Mouse (Mus musculus): ENCODE measurements around the gene Gimap9.
"Not testable (repeated sequence)": the region's sequence is repeated elsewhere in the genome, so short reads cannot be mapped to it uniquely, and the experiment has no call there.

Gene Gimap9

DNA sequence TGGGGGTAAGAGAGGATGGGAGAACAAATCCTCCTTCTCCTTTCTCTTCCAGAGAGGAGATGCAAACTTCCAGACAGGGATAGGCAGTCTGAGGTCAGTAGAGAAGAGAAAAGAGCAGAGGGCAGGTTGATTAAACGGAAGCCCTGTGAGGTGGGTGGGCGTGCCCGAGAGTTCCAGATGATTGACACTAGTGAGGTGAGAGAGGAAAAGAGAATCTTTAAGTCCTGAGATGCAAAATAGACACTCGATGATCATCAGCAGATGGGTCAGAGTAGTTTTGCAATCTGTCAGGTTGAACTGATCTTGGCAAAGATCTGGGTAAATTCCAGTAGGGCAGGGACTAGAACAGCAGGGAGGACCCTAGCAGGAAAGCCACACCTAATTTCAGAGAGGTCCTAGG is 11.2 kb upstream of the Gimap9 start:
- no peak for DNase-seq (ENCODE audit: low read depth, low spot score)

DNA sequence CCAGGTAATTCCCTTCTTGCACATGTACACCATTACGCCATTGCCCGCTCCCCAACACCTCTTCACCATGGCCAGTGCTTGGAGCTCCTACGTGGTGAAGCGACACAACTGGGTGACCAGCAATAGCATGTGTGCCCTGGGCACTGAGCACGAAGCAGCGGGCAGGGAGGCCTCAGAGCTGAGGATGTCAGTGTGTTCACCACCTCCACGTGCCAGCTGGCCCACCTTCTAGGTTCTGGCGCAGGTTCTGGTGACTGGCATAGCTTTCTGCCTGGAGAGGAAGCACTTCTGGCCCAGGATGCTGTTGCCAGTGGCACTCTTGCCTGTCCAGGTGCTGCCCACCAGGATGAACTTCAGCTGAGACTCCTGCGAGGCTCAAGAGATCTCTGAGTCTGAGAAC is 10.5 kb upstream of the Gimap9 start:
- DNase-seq (ENCODE audit: low read depth, low spot score): no peak

DNA sequence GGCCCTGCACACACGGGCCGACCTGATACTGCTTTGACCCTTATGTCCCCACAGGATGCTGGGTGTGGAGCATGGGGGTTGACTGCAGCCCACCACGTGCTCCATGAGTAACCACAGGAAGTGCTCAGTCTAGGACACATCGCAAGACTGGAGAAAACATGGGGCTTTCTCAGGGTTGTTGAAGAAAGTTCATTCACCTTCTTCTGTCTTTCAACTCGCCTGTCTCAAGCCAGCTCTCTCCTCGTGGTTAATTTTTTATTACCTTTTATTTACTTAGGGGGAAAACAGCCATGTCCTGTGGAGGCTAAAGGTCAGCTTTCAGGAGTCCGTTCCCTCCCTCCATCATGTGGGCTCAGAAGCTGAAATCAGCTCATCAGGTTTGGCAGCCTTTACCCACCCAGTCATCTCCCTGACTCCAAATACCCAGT is 9.8 kb upstream of the Gimap9 start:
- DNase-seq (ENCODE audit: low read depth, low spot score): no peak

DNA sequence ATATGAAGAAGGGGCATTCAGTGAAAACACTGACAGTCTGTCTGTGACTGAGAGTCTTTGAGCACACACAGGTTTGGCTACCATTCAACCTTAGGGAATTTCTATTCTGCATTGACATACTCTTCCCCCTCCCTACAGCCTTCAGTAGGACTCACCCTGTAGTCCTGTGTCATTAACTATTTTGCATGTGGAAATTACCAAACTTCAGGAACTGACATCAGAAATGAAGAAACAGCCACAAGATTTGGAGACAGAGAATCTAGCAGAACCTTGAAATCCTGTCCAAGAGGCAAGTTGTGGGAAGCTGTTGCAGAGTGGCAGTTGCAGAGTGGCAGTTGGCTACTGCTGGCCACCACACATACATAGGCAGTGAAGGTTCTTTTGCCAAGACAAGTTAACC is 7.9 kb upstream of the Gimap9 start:
- DNase-seq (ENCODE audit: low read depth, low spot score): no peak

DNA sequence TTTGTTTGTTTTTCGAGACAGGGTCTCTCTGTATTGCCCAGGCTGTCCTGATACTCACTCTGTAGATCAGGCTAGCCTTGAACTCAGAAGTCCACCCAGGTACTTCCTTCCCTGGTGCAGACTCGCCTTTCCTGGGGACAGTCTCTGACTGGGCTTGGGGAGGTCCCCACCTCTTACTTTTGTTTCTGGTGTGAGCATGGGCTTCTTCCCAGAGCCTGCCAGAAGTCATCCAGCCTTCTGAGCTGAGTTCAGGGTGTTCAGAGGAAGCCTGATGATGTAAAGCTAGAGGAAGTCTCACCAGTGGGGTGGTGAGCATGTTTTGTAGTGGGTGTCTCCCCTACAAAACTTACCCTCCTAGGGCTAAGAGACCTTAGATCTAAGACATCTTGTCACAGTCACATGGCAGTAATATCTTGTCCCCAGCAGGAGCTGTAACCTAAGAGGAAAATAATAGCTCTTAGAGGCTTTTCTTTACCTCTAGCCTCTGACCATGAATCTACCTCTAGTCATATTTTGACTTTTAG is 6.4 kb upstream of the Gimap9 start:
- DNase-seq (ENCODE audit: low read depth, low spot score): no peak

DNA sequence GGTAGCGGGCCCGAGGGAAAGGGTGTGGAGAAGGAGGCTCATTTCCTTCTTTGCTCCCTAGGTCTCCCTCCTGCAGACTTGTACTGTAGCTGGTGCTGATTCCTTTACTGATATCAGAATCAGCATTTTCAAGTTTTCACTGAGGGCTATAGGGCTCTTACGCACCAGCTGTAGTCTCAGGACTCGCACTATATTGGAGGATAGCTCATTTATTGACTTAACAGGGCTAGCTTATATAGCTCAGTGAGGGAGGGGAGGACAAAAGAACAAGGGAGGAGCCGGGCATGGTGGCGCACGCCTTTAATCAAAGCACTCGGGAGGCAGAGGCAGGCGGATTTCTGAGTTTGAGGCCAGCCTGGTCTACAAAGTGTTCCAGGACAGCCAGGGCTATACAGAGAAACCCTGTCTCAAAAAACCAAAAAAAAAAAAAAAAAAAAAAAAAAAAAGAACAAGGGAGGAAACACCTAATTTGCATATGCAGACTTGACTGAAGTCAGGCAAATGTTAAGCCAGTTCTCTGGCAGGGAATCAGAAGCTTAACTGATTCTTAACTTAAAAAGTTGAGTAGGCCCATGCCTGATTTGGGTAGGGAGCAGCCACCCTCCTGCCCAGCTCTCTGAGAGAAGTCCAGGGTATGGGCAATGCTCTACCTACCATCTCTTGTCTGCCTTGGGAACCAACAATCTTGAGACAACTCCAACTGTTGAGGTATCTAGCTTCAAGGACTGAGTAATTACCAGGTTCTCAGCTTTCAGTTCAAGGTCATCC is 1.5 kb upstream of the Gimap9 start:
- DNase-seq (ENCODE audit: low read depth, low spot score): peak; percentile 55

DNA sequence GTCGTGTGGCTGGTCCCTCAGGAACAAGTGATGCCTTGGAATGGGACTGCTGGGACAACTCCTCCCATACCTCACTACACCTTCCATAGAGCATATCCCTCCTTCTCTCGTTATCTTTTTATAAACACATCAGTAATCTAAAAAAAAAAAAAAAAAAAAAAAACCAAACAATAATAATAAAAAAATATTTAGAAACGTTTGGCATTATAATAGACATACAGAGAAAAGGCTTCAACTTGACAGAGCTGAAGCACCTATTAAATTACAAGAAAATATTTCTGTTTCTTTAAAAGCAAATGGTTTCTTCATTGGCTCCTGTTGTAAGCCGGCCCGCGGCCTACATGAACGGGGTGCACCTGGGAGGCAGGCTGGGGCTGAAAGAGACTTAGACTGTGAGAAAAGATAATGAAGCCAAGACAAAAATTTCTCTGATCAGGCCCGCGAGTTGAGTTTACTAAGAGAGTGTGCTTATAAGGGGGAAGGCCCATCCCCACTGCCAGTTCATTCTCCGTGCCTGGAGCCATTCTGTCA is 464 bp upstream of the Gimap9 start:
- DNase-seq (ENCODE audit: low read depth, low spot score): no peak

DNA sequence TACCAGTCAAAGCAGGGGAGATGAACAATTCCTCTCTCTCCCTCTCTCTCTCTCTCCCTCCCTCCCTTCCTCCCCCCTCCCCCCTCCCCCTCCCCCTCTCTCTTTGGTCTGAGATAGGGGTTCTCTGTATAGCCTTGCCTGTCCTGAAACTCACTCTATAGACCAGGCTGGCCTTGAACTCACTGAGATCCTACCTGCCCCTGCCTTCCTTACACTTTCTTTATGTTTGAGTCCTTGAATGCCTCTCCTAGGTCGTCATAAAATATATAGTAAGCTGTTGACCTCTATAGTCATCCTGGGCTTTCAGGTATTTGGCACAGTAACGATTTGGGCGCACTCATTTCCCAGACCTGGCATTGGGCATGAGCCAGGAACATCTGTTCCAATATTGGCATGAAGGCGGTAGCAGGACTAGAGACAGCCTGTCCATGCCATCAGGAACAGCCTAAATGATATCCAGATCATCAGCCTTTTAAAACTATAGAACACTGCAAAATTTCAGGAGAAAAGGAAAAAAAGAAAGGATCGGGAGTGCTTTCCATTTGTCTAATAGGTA is 1.0 kb downstream of the Gimap9 start:
- no peak for DNase-seq (ENCODE audit: low read depth, low spot score)

DNA sequence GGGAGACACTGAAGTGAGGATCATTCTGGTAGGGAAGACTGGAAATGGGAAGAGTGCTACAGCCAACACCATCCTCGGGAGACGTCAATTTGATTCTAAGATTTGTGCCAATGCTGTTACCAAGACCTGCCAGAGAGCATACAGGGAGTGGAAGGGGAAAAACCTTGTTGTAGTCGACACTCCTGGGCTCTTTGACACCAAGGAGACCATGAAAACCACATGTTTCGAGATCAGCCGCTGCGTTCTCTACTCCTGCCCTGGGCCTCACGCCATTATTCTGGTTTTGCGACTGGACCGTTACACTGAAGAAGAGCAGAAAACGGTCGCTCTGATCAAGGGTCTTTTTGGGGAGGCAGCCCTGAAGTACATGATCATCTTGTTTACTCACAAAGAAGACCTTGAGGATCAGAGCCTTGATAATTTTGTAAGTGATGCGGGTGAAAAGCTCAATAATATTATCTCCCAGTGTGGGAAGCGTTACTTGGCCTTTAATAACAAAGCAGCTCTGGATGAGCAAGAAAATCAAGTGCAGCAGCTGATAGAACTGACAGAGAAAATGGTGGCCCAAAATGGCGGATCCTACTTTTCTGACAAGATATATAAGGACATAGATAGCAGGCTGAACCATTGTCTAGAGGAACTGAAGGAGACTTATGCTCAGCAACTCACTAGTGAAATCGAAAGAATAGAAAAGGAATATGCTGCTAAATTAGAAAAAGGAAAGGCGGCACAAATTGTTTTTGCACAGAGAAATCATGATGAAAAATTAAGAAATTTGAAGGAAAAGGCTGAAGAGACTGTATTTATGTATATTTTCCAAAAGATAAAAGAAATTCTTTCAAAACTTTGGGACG is 1.8 kb downstream of the Gimap9 start:
- DNase-seq (ENCODE audit: low read depth, low spot score): no peak

DNA sequence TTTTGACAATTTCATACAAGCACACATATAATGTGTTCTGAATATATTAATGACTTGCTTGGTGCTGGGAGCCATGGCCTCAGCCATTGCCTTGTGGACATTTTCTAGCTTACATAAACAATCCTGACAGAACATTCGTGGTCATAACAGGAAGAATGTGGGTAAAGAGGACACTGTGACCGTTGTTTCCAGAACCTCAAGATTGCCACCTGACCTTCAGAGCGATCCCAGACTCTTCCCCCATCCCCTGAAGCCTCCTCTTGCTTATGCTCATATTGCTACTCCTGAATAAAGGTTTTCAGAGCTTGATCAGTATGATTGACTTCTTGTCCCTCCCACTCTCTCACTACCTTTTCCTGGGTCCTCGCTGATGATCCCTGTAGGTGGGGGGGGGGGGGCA is 2.5 kb downstream of the Gimap9 start:
- no peak for DNase-seq (ENCODE audit: low read depth, low spot score)

DNA sequence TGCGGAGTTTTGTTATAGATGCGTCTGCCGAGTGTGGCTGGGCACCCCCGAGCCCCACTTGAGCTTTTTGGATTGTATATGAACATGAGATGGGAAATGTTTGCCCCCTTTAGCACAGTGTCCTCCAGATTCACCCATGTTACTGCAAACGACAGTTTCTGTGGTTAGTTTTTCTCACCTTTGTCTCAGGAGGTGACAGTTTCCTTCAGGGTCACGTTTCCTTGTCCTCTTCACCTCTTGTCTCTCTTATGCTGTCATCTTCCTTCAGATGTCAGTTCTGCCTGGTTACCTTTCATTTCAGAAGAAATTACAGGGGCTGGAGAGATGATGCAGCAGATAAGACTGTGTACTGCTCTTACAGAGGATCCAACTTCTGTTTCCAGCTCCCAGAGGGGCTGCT is 3.8 kb downstream of the Gimap9 start:
- DNase-seq (ENCODE audit: low read depth, low spot score): no peak

DNA sequence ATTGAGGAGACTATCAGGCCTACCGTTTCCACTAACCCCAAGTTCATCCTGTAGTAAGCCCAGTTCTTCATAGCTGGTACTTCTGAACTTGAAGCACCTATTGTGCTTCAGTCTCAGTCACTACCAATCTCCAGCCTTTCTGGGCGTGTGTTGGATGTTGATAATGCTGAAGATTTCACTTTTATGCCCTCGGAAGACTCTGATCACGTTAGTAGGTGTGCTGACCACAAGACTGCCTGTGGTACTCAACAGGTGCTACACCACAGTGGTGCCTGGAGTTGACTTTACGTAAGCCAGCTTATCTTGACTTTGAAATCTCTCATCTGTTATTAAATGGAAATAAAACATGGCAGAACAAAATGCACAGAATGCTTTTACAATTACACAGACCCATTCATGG is 4.5 kb downstream of the Gimap9 start:
- no peak for DNase-seq (ENCODE audit: low read depth, low spot score)

DNA sequence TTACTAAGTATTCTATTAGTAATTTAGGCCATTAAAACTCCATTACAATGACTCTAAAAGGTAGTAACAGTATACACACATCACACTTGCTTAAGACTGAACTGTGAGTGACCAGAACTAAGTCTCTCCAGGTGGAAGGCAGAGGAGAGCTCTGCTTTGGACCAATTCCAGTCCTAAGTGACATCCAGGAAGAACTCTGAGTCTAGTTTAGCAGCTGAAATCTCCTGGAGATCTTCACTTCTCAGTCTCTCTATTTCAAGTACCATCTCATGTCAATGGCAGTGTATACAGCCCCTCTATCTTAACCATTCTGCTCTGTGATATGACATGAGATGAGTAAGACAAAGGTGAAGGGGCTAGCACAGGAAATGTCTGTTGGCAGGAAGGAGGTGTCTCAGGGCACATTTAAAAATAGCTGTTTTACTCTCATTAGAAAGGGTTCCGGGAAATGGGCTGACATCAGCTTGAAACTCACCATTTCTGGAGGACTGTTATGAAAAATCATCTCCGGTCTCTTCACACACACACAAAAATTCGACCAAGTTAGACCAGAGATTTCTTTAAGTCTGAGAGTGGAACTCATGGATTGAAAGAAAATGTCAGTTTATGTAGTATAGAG is 5.7 kb downstream of the Gimap9 start:
- DNase-seq (ENCODE audit: low read depth, low spot score): no peak

DNA sequence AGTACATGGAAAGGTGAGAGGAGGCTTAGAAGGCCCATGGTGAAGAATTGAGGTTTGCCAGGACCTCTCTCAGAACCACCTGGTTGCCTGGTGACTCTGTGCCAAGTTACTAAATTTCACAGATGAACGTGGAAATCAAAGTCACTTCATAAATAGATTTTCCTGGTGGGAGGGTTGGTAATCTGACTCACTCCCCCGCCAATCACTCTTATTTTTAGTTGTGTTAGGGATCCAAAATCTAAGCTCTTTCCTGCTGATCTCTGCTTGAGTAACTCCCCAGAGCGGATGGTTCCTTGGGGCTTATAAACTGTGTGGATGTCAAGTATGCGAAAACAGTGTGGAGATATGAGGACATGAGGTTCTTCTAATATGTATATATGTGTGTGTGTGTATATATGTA is 6.3 kb downstream of the Gimap9 start:
- DNase-seq (ENCODE audit: low read depth, low spot score): no peak

DNA sequence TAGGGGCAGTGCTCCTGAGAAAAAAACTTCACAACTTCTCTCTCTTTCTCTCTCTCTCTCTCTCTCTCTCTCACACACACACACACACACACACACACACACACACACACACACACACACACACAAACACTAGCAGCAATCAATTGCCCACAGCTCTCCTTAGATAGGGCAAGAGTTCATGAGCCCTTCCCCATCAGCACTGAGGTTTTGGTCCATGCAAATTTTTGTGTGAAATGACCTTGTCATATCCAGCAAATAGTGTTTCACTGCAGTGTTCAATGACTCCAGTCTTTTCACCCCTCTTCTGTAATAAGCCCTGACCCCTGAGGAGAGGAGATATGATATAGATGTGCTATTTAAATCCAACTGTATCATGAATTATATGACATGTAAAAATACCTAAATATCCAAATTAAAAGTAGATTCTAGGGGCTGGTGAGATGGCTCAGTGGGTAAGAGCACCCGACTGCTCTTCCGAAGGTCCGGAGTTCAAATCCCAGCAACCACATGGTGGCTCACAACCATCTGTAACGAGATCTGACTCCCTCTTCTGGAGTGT is 7.4 kb downstream of the Gimap9 start:
- DNase-seq (ENCODE audit: low read depth, low spot score): not testable (repeated sequence)

DNA sequence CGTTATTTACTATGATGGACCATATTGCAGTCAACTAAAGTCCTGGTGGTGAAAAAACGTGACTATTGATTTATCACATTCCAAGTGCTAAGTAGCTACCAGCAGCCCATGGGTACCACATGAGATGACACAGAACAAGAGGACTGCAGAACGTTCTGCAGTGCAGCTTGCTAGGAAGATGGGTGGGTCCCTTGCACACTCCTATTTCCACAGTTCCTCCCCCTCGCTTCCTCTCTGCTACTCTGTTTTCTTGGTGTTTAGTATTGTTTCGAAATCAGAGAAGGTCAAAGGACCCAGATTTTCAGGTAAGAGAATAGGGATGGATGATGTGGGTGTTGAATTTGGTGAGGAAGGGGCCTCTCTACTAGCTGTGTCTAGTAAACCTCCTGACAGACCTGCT is 8.4 kb downstream of the Gimap9 start, which contains the start of gene Gimap4:
Gene Gimap4 (plus strand): TSS at position 231 of the 400 bp plus-strand sequence.
- DNase-seq (ENCODE audit: low read depth, low spot score): no peak

DNA sequence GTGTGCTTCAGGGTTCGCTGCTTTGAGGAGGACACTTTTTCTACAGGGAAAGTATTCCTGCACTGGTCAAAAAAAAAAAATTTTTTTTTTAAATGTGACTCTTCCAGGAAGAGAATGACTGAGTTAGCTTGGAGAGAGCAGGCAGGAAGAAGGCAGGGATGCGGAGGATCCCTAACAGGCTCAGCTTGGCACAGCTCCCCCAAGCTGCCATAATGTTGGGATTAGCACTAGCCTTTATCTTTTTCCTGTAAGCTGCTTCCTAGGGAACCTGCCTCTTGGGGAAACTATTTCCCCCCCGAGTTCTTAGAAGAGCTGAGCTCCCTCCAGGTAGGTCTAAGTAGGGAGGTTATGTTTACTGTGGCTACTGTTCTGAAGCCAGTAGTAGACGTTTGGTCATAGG is 8.9 kb downstream of the Gimap9 start:
- no peak for DNase-seq (ENCODE audit: low read depth, low spot score)

DNA sequence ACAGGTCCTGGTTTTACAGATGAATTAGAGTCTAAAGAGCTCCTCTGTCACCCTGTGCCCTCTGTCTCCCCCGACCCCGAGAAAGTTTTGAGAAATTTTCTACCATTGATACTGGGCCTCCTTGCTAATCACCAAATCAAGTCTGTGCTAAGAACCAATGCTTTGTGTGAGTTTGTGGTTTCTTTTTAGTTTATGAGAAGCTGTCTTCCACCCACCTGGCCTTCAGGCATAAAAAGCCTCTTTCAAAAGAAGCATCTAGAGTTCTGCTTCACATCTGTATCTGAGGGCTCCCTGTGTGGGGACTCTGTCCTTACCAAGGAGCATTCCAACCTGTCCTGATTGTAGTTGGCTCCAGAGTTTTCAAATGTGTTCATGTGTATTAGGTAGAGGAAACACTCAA is 9.3 kb downstream of the Gimap9 start:
- DNase-seq (ENCODE audit: low read depth, low spot score): no peak

DNA sequence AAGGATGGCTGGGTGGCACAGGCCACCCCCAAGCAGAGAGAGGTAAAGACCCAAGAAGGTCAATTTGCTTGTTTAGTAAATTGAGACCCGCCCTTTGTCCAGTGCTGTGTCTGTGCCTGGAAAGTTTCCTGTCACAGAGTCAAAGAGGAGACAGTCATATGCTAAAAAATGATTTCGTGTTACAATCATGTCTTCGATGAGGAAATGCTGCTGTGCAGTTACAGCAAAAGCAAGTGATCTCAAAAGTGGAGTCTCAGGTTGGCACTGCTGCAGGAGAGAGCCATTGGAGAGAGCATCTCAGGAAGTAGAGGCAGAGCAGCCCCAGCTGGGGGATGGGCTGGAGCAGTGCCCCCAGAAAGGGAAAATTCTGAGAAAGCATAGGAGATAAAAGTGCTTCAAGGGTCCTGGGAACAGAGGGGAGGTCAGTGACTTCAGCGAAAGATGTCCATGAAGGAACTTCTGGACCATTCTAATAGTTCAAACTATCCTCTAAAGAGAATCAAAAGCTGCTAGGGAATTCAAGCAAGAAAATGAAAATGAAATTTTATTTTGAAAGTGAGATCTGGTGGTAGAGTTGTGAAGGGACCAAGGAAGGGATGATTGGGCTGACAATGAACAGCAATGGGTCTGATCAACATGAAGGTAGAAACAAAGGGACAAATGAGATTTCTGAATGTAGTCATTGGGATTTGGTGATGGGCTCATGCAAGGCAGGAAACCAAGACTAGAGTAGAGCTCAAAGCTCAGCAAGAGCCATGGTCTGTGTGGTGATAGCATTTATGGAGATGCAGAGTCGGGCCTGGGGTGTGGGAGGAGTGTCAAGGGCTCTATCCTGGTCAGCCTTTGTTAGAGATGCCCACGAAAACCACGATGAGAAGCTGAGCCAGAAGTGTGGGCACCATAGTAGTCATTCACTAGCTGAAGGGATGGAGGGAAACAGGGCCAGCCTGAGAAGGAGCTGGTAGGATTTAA is 10.1 kb downstream of the Gimap9 start:
- no peak for DNase-seq (ENCODE audit: low read depth, low spot score)

DNA sequence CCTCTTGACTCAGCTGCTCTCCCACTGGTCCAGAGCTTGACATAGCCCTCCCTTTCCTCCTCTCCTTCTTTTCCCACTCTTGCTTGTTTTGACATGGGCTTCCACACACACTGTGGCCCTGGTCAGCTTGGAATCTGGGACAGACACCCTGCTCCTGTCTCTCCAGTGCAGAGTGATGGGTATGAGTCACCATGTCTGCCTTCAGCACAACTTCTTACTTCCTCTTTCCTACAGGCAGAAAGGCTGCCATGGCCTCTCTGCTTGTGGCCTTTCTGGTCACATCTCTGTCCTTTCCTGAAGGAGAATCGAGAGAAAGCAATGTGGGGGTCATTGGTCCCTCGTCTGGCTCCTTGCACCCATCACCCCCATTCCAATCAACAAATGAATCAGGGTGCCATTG is 11.1 kb downstream of the Gimap9 start:
- no peak for DNase-seq (ENCODE audit: low read depth, low spot score)

All from R1 (cell line).